Mouse (Mus musculus) limb, embryonic 14.5 days (tissue): ENCODE results near the gene Osbpl3. TPM values are rescaled to one million over a fixed set of nuclear protein-coding genes. Genes with fewer than 3 reads are reported as not detected.

Source experiments
- ATAC-seq: fragments of 200-750 bp; cut with Nextera tagmentation; 2 replicates; pipeline ENCODE4 v1.8.0; 2017; ENCODE audit warnings: low read depth, moderate number of reproducible peaks, moderate TSS enrichment; ENCODE audit not compliant: low FRiP score
- DNase-seq: peaks from one replicate; pipeline ENCODE4 v3.0.0-alpha.2; 2015; ENCODE audit warnings: low spot score
- H3K27ac ChIP-seq: fragments of 300-500 bp; sonication (generic); replicated peaks from 2 replicates; pipeline ENCODE4 v1.5.1; 2014; ENCODE audit warnings: low read depth, mild to moderate bottlenecking, low read length, moderate library complexity, mixed read lengths
- H3K27me3 ChIP-seq: fragments of 300-500 bp; sonication (generic); 2 replicates; pipeline ENCODE4 v1.6.1; 2014; ENCODE audit warnings: low read length, mixed read lengths; ENCODE audit not compliant: control insufficient read depth, insufficient read depth
- H3K36me3 ChIP-seq: fragments of 300-500 bp; sonication (generic); 2 replicates; pipeline ENCODE4 v1.6.1; 2014; ENCODE audit warnings: mild to moderate bottlenecking, low read length, moderate library complexity, mixed read lengths; ENCODE audit not compliant: control insufficient read depth, insufficient read depth
- H3K4me1 ChIP-seq: fragments of 300-500 bp; sonication (generic); 2 replicates; pipeline ENCODE4 v1.6.1; 2014; ENCODE audit warnings: antibody characterized with exemption, low read length, mixed read lengths; ENCODE audit not compliant: control insufficient read depth, insufficient read depth
- H3K4me2 ChIP-seq: fragments of 300-500 bp; sonication (generic); replicated peaks from 2 replicates; pipeline ENCODE4 v1.6.1; 2014; ENCODE audit warnings: low read depth, mild to moderate bottlenecking, low read length, moderate library complexity; ENCODE audit not compliant: severe bottlenecking
- H3K4me3 ChIP-seq: fragments of 300-500 bp; sonication (generic); replicated peaks from 2 replicates; pipeline ENCODE4 v1.5.1; 2014; ENCODE audit warnings: low read length
- H3K9ac ChIP-seq: fragments of 300-500 bp; sonication (generic); 2 replicates; pipeline ENCODE4 v1.6.1; 2014; ENCODE audit warnings: mild to moderate bottlenecking, low read depth, low read length, moderate library complexity; ENCODE audit not compliant: severe bottlenecking
- H3K9me3 ChIP-seq: fragments of 300-500 bp; sonication (generic); 2 replicates; pipeline ENCODE4 v1.6.1; 2016; ENCODE audit warnings: low read length; ENCODE audit not compliant: control insufficient read depth
- POLR2A ChIP-seq: fragments of 200-500 bp; IDR thresholded peaks from 2 replicates; pipeline ENCODE4 v1.8.0; 2012; ENCODE audit warnings: inconsistent platforms, mild to moderate bottlenecking, moderate library complexity, borderline replicate concordance; ENCODE audit not compliant: insufficient read depth, insufficient read length; ENCODE audit errors: extremely low read depth
- WGBS: fragments of 180-500 bp; shearing (Covaris S2); extraction: QIAGEN DNeasy Blood & Tissue Kit; methylation state at CpG from one replicate; pipeline ENCODE4 v1.1.7; 2014; 5-methylcytosine and 5-hydroxymethylcytosine counted together
- polyA plus RNA-seq, 2 experiments: library from polyadenylated mRNA; depleted of rRNA in 1 of 2; stranded (reverse) in 1 of 2; unstranded in 1 of 2; fragments of >200 nt; fragmentation: Nextera tagmentation in 1 of 2; extraction: Ambion mirVana in 1 of 2; gene quantifications; 2 replicates each; pipeline versions ENCODE4 v1.2.1 to v1.2.3; 2012 to 2014

Gene Osbpl3
- polyA plus RNA-seq, 2 experiments = 10.9 to 19.8 TPM

GRCm38 (mm10) chr6:50346204-50346603, 109.8 kb downstream of the Osbpl3 start:
- Histone ChIP-seq H3K4me3 (no peak overlapping the region), H3K27ac (no peak overlapping the region), H3K4me1 (no peaks in the 10 kb centered on the region; the same call in 1 of the 2 replicates), H3K27me3 (no peaks in the 10 kb centered on the region), H3K9ac (no peak overlapping the region), H3K9me3 (no peaks in the 10 kb centered on the region), H3K36me3 (peaks cover 17% of the 10 kb centered on the region; the same call in 1 of the 2 replicates), H3K4me2 (no peak overlapping the region)
- WGBS = 86% methylated on average over 7 of the region's 7 CpGs
- ATAC-seq (no peak), DNase-seq (no peak)
- no peak for TF ChIP-seq POLR2A

DNA sequence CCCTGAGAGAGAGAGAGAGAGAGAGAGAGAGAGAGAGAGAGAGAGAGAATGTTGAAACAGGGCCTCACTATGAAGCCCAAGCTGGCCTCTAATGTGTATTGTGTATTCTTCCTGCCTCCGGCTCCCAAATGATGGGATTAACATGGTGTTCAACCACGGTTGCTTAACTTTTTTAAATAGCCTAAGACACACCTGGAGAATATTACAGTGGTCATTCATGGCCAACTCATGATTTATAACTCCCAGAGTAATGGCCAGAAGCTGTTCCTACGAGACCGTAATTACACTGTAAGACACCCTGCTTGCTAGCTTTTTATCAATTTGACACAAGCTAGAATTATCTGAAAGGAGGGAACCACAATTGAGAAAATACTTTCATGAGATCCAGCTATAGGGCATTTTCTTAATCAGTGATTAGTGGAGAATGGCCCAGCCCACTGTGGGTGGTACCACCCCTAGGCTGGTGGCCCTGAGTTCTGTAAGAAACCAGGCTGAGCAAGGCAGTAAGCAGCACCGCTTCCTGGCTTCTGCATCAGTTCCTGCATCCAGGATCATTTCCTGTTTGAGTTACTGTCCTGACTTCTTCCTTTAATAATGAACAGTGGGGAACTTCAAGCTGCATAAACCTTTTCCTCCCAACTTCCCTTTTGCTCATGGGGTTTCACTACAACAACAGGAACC, 115.6 kb downstream of the Osbpl3 start:
- 46% methylated on average over 5 of the region's 5 CpGs for WGBS
- no peak overlapping the region for H3K27ac ChIP-seq
- no peak for DNase-seq

GRCm38 (mm10) chr6:50337431-50337830, 118.6 kb downstream of the Osbpl3 start:
- no peak for ATAC-seq
- Histone ChIP-seq H3K9ac (no peak overlapping the region), H3K4me1 (no peaks in the 10 kb centered on the region), H3K36me3 (peaks cover 10% of the 10 kb centered on the region; the same call in 1 of the 2 replicates), H3K9me3 (no peaks in the 10 kb centered on the region), H3K27ac (no peak overlapping the region), H3K27me3 (no peaks in the 10 kb centered on the region), H3K4me2 (no peak overlapping the region), H3K4me3 (no peak overlapping the region)
- WGBS = 55% methylated on average over 6 of the region's 6 CpGs
- peak; percentile 14 for DNase-seq
- TF ChIP-seq POLR2A = no peak

More for the DNA sequence above, 115.6 kb downstream of the Osbpl3 start:
- TF ChIP-seq POLR2A = no peak
- Histone ChIP-seq H3K9me3 (no peaks in the 10 kb centered on the region), H3K36me3 (peaks cover 12% of the 10 kb centered on the region; the same call in 1 of the 2 replicates), H3K9ac (no peak overlapping the region), H3K27me3 (no peaks in the 10 kb centered on the region), H3K4me1 (no peaks in the 10 kb centered on the region; the same call in 1 of the 2 replicates), H3K4me3 (no peak overlapping the region), H3K4me2 (no peak overlapping the region)
- ATAC-seq = no peak

GRCm38 (mm10) chr6:50336376-50336775, 119.6 kb downstream of the Osbpl3 start:
- 87% methylated on average over 2 of the region's 2 CpGs for WGBS

GRCm38 (mm10) chr6:50334846-50335821, 120.9 kb downstream of the Osbpl3 start:
- Histone ChIP-seq H3K4me2 (no peak overlapping the region), H3K9me3 (no peaks in the 10 kb centered on the region), H3K9ac (no peak overlapping the region), H3K27ac (no peak overlapping the region), H3K36me3 (peaks cover 6% of the 10 kb centered on the region; the same call in 1 of the 2 replicates), H3K27me3 (no peaks in the 10 kb centered on the region), H3K4me1 (no peaks in the 10 kb centered on the region), H3K4me3 (no peak overlapping the region)
- TF ChIP-seq POLR2A = no peak
- DNase-seq (no peak), ATAC-seq (no peak)
- 88% methylated on average over 15 of the region's 15 CpGs for WGBS

More at GRCm38 (mm10) chr6:50336376-50336775, 119.6 kb downstream of the Osbpl3 start:
- H3K4me2 ChIP-seq = no peak overlapping the region
- H3K36me3 ChIP-seq = peaks cover 6% of the 10 kb centered on the region; the same call in 1 of the 2 replicates
- ATAC-seq = no peak
- DNase-seq = no peak
- no peaks in the 10 kb centered on the region for H3K27me3 ChIP-seq
- no peak for TF ChIP-seq POLR2A
- no peaks in the 10 kb centered on the region for H3K9me3 ChIP-seq
- no peak overlapping the region for H3K9ac ChIP-seq
- no peaks in the 10 kb centered on the region for H3K4me1 ChIP-seq
- H3K4me3 ChIP-seq = no peak overlapping the region
- no peak overlapping the region for H3K27ac ChIP-seq
